Mouse (Mus musculus): ENCODE results near the gene Slc7a6os. TPM values are rescaled to one million over a fixed set of nuclear protein-coding genes. Genes with fewer than 3 reads are reported as not detected.
A peak's percentile ranks its signal among the peaks of the same experiment; 100 is the strongest.

Slc7a6os gene
- polyA plus RNA-seq, 1 experiment: 12.0 TPM

DNA sequence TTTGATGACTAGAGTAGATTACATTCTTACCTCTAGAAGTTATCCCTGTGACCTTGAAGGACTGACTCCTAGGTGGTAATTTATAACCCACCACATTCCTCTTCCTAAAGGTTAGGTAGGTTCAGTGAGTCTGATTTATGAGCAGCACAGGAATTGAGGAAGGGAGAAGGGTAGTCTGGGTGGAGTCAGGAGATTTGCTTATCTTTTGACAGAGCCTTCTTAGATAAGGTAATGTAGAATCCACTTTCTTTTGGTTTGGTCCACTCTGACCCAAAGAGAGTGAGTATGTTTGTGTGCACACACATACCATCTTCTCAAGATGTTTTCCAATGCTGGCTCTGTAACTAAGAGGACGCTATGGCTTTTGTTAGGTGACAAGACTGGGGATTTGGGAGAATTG lies 33.1 kb downstream of the Slc7a6os start:
- DNase-seq (ENCODE audit: low read depth): no peak

- DNase-seq (ENCODE audit: low read depth): no peak
Observed at GRCm38 (mm10) chr8:106176891-106177290, 33.8 kb downstream of the Slc7a6os start.

DNA sequence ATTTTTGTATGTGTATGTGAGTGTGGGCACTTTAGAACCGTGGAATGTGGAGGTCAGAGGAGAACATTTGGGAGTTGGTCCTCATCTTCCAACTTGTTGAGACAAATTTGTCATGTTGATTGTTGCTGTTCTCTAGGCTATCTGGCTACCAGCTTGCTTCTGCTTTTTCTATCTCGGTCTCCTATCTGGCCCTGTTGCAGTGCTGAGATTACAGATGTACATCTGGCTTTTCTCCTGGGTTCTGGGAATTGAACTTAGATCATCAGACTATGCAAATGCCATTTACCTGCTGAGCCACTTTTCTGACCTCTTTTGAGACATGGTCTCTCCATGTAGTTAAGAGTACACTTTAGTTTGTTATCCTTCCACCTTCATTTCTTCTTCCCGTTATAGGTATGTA lies 37.2 kb downstream of the Slc7a6os start:
- no peak for DNase-seq (ENCODE audit: low read depth)

- DNase-seq (ENCODE audit: low read depth): no peak
Observed at GRCm38 (mm10) chr8:106169934-106170480, 40.7 kb downstream of the Slc7a6os start.

GRCm38 (mm10) chr8:106169017-106169933 lies 41.5 kb downstream of the Slc7a6os start:
- no peak for DNase-seq (ENCODE audit: low read depth)

DNA sequence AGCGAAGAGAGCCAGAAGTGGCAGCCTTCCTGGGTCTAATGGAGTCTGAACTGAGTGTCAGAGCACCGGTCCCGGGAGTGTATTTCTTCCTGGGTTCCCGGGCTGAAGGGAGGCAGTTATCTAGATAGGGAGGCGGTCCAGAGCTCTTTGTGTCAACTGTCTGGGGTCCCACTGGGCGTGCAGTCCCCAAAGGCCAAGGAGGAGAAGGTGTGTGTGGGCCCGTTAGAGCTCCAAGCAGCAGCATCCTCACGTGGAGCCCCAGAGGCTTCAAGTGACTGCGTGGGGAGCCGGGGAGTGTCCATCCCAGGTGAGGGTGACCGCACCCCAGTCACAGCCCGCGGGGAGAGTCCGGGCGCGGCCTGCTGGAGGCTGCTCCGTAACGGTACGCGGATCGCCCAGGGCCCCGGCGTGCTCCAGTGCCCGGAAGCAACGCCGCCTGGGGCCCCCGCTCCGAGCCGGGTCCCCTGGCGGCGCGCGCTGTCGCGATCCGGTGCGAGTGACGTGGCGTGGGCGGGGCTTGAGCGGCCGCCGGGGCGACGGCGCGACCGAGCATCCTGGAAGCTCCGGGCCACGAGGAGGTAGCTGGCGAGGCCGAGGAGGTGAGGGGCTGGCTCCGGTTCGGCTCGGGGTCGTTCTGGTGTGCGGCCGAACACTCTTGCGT lies 42.2 kb downstream of the Slc7a6os start, which contains the start of gene Slc7a6:
Gene Slc7a6 (plus strand): TSS at position 502 of the 661 bp plus-strand sequence.
- DNase-seq (ENCODE audit: low read depth): no peak

- DNase-seq (ENCODE audit: low read depth): no peak
Observed at GRCm38 (mm10) chr8:106165460-106165859, 45.3 kb downstream of the Slc7a6os start.

- DNase-seq (ENCODE audit: low read depth): no peak
Observed at GRCm38 (mm10) chr8:106163251-106163650, 47.5 kb downstream of the Slc7a6os start.

GRCm38 (mm10) chr8:106159876-106160275 lies 50.9 kb downstream of the Slc7a6os start:
- no peak for DNase-seq (ENCODE audit: low read depth)

GRCm38 (mm10) chr8:106158381-106158780 lies 52.4 kb downstream of the Slc7a6os start:
- DNase-seq (ENCODE audit: low read depth): no peak

GRCm38 (mm10) chr8:106157419-106157818 lies 53.3 kb downstream of the Slc7a6os start:
- no peak for DNase-seq (ENCODE audit: low read depth)

DNA sequence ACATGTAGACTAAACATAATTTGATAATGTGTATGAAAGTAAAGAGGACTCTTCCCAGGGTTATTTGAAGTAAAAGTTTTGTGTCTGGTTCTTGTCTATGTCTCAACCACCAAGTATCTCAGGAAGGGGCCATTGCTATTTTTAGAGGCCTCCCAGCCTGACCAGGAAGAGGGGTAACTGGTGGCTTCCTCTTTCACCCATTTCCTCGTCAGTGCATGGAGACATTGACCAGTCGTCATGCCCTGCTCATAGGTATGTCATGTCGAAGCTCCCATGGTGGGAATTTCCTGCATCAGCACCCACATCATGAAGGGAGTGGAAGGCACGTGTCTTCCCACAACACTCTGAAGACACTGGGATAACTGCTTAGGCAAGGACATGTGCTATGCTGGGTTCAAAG lies 57.9 kb downstream of the Slc7a6os start:
- DNase-seq (ENCODE audit: low read depth): no peak

DNA sequence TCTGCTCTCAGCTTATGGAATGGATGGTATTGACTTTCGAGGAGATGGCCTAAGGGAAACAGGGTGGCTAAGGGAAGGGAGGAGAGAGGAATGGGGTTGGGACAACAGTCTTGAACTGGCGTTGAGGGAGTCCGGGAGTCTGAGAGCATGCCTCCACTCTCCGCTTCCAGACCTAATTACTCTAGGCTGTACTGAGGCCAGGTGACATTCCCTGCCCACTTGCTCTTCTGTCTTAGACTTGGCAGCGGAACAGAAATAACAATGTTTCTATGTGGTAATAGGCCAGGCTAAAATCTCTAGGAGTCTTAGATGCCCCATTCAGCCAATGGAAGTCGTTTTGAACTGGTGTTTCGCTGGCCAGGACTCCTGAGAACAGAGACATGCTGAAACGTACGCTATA lies 59.7 kb downstream of the Slc7a6os start:
- peak; percentile 83 for DNase-seq (ENCODE audit: low read depth)

Other genes with a start within 250 kb of the Slc7a6os start
- gene Slc12a4, start 244.8 kb downstream of the Slc7a6os start, polyA plus RNA-seq (2012; rRNA removed): 46.8 and 56.3 TPM in 2 replicates
- 0.92 and 1.7 TPM in 2 replicates for gene Dpep3, start 231.5 kb downstream of the Slc7a6os start, polyA plus RNA-seq (2012; rRNA removed)
- gene Dus2, start 219.6 kb downstream of the Slc7a6os start, polyA plus RNA-seq (2012; rRNA removed): 14.5 and 14.6 TPM in 2 replicates
- gene Dpep2nb, start 205.0 kb downstream of the Slc7a6os start, polyA plus RNA-seq (2012; rRNA removed): not detected in 2 replicates
- gene Ddx28, start 199.1 kb downstream of the Slc7a6os start, polyA plus RNA-seq (2012; rRNA removed): 8.9 and 9.9 TPM in 2 replicates
- 23.5 and 26.6 TPM in 2 replicates for gene Nfatc3, start 152.1 kb downstream of the Slc7a6os start, polyA plus RNA-seq (2012; rRNA removed)
- gene Esrp2, start 74.0 kb downstream of the Slc7a6os start, polyA plus RNA-seq (2012; rRNA removed): 59.5 and 80.6 TPM in 2 replicates
- gene Pla2g15, start 60.5 kb downstream of the Slc7a6os start, polyA plus RNA-seq (2012; rRNA removed): 21.4 and 23.4 TPM in 2 replicates
- gene Slc7a6, start 42.1 kb downstream of the Slc7a6os start, polyA plus RNA-seq (2012; rRNA removed): 18.3 and 24.9 TPM in 2 replicates
- 27.2 and 34.0 TPM in 2 replicates for gene Prmt7, start within 50 bp of the Slc7a6os start, polyA plus RNA-seq (2012; rRNA removed)
- gene Smpd3, start 127.1 kb upstream of the Slc7a6os start, polyA plus RNA-seq (2012; rRNA removed): 4.3 and 6.5 TPM in 2 replicates
- 3.3 TPM in 2 replicates for gene Zfp90, start 204.4 kb upstream of the Slc7a6os start, polyA plus RNA-seq (2012; rRNA removed)